Mouse (Mus musculus): ENCODE data around the gene Spaca3. TPM values are rescaled to one million over a fixed set of nuclear protein-coding genes. Genes with fewer than 3 reads are reported as not detected.

Gene Spaca3
- polyA plus RNA-seq, 1 experiment, result 0.36 TPM

DNA sequence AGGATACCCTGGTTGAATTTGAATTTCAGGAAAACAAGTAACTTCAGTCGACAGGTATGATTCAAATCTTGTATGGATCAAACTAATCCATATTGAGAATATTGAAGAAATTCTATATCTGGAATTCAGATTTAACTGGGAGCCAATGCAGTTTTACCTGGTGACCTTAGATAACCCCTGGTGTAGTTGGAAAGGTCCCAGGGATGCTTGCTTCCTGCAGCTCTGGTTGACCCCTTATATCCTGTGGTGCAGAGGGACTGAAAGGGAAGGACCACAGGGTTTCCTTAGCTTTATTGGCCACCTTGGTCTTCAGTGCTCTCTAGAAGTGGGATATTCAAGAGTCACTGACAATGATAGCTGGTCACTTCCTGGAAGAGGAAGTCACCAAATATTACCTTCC lies 9.9 kb downstream of the Spaca3 start:
- DNase-seq (ENCODE audit: low read depth), result no peak

DNA sequence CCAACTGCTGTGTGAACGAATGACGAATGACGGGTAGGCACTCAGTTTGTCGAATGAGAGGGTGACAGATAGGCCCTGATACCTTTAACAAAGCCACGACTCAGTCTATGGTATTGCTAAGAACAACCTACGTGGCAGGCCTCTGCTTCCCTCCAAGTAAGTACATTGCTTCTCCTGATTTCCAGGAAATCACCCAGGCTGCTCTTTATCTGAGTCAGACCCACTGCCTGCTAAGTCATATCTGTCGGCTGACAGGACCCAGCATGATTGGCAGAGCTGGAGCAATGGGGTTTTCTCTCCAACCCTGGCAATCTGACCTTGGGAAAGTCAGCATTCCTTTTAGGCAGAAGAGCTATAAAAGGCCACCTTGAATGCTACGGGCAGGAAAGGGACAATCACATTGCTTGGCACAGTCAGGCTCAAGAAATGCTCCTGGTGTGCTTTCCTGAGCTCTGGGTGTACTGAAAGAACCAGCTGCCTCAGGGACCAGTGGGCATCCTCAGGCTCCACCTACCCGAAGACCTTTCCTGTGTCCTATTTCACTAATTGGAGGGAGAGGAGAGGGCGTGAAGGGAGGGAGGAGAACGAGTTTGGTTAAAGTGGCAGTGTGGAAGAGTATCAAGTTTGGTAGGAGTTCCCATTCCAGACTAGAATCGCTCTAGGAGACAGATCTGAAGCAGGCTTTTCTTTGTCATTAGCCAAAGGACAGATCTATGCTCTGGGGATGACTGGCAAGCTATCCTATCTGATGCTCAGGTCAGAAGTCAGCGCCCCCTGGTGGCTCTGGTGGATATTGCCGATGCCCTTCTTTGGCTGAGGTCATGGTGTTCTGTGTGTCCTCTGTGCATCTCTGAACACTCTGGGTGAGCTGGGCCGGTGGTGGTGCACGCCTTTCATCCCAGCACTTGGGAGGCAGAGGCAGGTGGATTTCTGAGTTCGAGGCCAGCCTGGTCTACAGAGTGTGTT lies 14.6 kb downstream of the Spaca3 start:
- no peak for DNase-seq (ENCODE audit: low read depth)

DNA sequence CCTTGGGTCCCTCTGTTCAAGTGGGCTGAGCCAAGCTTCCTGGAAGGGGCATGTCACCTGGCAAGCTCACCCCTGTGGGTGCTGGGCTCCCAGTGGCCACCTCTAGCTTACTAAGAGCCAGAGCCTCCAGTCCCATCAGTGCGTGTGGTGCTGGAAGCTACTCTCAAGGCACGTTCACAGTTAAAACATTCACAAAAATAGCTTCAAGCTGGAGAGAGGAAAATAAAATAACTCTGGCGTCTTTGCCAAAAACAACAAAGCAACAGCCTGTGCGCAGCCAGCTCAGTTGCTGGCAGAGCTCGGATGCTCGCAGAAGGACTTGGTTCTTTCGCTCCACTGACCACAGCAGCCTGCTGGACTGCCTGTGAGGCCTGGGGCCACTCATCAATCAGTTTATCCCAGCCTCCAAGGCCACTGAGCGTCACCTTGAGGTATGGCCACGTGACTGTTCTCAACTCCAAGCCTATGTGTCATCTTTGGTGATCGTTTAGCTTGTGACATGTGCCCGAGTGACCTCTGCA lies 19.0 kb downstream of the Spaca3 start:
- no peak for DNase-seq (ENCODE audit: low read depth)

DNA sequence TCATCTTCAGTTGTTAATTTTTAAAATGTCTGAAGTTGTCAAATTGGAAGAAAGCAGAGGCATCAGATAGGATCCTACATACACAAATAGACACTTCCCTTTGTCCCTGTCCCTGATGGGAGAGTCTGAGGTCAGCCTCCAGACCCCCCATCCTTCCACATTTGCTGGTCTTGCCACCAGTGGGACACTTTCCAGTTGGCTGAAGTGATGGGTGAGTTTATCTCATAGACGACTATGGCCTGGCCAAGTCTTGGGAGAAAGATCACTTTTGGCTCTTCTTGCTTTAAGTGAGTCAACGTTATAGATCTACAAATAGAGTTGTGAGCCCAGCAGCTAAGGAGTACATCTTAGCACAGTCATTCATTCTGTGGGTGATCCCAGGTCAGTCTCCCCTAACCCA lies 19.9 kb downstream of the Spaca3 start:
- no peak for DNase-seq (ENCODE audit: low read depth)

DNA sequence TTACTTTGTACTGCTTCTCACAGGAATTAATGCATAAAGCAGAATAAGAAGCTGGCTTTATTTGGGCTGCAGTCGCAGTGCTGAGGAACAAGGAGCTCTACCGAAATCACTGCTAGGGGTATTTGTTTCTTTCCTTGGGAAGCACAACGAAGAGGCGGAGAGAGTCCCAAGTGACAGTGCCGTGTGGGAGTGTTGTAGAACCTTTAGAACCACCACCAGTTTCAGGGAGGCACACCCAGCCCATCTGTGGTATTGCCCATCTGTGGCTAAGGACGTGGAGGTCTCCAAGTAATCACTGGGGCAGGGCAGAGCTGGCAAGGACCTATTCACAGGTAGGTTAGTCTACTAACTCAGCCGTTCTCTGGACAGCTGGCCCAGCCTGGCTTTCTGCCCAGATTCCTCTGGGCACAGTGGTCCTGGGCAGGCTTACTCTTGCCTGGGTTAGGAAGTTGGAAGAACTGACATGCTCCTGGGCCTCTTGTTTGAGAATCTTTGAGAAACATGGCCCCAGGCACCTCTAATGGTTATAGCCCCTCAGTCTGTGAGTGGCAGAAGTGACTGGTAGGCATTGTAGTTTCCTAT lies 24.2 kb downstream of the Spaca3 start:
- DNase-seq (ENCODE audit: low read depth), result no peak

DNA sequence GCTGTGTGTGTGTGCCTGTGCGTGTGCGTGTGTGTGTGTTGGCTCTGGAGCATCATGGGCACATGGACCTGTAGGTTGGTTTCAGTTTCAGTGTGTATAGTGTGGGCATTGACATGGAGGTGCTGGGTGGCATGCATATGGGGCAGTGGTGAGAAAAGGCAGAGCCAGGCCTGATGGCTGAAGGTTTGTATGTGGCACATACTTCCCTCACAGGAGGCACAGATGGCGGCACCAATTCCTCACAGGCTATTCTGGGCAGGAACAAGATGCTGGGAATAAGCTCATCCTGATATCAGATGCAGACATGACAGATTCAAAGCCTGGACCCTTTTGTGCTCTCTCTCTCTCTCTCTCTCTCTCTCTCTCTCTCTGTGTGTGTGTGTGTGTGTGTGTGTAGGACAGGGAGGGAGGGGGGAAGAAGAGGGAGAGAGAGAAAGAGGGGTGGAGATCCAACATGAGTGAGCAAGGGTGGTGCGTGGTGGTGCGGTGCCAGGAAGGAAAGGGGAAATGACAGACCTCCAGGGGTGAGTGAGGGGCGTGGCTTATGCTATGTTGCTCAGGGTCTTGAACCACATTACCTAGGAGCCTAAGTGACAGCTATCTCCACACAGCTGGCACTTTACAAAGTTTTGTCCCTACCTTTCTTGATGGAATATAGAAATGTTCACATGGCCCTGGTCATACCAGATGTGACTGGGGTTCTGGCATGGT lies 26.5 kb downstream of the Spaca3 start:
- DNase-seq (ENCODE audit: low read depth), result no peak

DNA sequence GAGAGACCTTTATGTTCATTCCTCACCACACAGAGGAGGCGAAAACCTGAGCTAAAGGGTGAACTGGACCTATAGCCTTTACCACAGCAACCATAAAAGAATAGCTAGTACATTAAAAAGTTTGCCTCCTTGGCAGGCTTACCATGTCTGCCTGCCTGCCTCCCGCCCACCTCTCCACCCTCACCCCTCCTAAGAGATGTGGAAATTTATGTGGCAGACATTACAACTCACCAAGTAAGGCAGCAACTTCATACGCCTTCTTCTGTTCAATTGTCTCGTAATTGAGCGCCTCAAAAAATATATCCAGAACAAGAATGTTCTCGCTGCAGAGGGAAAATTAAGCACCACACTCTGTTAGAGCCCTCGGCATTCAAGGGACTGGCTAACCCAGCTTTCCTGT lies 28.2 kb downstream of the Spaca3 start:
- no peak for DNase-seq (ENCODE audit: low read depth)

DNA sequence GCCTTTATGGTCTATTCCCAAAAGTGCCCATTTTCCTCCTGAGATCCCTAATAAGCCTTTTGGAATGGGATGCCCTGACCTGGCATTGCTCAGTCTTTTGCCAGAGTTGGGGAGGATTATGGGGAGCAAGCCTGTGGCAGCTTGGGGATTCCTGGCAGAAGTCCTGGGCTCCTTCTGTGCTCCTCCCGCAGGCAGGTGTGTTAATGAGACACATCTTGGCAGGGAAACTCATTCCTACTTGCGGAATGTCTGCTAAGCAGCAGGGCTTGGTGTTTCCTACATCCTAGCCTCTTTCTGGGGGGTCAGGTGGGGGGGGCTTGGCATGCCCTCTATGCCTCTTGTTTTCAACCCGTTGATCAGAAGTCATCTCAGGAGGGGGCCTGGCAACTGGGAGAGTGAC lies 28.9 kb downstream of the Spaca3 start:
- no peak for DNase-seq (ENCODE audit: low read depth)

DNA sequence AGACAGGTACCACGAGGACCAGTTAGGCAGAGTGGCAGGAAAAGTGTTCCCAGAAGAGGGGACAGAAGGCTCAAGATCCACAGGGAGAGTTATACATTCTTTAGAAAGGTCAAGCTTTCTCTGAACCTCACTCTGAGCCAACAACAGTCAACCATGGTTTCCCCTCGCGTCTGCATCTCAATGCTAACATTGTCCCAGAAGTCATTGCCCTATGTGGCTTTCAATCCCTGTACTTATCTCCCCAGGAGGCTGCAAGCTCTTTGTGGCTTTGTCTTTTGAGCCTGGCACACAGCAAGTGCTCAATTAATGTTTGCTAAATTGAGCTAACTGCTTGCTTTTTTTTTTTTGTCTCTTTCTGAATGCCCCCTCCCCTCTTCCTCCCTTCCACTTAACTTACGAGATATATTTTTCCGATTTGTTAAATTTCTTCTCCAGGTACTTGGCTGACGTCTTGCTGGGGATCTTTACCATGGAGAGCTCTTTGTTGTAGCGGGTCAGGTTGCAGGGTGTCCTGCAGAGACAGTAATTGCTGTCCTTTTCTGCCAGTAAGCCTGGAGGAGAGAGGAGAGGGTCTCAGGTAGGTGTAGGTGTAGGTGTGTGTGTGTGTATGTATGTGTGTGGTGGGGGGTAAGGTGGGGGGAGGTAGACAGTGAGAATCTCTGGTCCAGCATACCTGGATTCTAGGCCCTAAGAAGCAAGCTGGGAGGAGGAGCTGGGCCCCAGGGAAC lies 31.3 kb downstream of the Spaca3 start:
- DNase-seq (ENCODE audit: low read depth), result no peak

DNA sequence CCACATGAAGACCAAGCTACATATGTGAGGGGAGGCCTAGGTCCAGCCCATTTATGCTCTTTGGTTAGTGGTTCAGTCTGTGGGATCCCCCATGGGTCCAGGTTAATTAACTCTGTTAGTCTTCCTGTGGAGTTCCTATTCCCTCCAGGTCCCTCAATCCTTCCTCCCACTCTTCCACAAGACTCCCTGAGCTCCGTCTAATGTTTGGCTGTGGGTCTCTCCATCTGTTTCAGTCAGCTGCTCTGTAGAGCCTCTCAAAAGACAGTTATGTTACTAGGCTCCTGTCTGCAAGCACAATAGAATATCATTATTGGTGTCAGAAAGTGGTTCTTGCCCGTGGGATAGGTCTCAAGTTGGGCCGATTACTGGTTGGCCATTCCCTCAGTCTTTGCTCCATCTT lies 37.7 kb downstream of the Spaca3 start:
- no peak for DNase-seq (ENCODE audit: low read depth)

DNA sequence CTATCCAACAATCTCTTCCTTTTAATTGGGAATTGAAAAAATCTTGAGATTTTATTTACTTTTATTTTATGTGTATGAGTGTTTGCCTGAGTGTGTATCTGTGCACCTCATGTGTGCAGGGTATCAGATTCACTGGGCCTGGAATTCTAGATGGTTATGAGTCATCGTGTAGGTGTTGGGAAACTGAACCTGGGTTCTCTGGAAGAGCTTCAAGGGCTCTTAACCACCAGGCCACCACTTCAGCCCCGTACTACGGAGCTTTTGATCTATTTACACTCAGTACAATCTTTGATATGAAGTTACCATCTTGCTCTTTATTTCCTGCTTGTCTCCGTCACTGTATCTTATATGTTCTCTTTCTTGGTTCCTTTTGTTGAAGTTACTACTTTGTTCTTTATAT lies 42.4 kb downstream of the Spaca3 start:
- DNase-seq (ENCODE audit: low read depth), result no peak

DNA sequence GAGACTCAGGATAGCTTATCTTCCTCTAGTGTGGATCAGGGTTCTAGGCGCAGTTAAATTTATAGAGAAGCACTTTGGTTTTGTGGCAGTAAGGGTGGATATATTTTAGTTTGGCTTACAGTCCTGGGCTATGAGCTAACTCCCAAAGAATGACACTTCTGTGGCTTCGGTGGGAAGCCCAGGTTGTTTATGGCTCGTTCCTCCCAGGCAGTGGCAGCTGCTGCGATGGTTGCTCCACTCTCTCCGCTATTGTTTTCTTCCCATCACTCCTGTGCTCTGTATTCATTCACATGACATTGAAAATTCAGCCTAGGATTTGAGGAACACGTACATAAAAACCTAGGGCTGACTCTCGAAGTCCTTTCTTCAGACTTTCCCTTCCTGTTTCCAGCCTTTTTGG lies 44.5 kb downstream of the Spaca3 start:
- no peak for DNase-seq (ENCODE audit: low read depth)

DNA sequence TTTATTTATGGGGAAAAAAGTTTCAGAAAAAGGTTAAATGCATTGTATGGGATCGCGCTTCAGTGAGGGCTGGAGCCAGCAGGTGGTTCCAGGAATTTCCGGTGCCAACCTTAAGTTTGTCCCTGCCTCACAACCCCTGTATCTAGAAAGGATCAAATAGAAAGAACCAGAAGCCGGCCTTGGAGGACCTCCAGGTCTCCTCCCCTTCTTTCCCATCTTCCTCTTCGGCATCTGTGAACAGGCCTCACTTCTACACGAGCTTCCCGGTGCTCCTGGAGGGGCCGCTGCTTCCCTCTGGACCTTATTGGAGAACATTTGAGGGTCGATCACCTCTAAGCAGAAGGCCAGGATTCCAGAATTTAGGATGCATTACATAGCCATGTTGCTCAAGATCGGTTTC lies 45.3 kb downstream of the Spaca3 start:
- DNase-seq (ENCODE audit: low read depth), result no peak

DNA sequence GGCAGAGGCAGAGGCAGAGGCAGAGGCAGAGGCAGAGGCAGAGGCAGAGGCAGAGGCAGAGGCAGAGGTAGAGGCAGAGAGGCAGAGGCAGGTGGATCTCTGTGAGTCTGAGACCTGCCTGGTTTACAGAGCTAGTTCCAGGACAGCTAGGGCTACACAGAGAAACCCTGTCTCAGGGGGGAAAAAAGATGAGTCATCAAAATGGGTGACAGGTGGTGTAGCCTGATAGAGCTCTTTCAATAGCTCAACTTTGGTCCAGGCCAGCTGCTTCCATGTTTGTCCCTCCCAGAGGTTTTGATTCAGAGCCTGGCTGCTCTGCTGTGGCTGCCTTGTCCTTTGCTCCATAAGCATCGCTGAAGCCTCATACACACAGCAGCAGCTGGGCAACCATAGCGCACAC lies 46.4 kb downstream of the Spaca3 start:
- no peak for DNase-seq (ENCODE audit: low read depth)

DNA sequence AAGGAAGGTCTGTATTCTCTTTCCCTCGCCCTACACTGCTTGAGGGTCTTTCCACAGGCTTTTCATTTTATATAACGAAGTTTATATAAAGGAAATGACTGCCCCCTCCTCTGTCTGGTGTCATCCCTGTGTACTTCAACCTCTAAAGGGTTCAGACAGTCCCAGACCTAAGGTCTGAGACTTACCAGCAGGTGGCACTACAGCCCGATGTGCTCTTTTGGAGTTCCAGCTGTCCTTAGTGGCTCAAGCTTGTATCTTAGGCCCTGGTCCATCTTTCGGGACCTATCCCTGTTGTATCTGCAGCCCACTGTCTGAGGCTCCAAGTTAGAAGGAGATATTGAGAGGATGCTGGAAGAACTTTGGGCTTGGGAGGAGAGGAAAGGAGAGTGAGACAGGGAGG lies 48.3 kb downstream of the Spaca3 start:
- DNase-seq (ENCODE audit: low read depth), result no peak

DNA sequence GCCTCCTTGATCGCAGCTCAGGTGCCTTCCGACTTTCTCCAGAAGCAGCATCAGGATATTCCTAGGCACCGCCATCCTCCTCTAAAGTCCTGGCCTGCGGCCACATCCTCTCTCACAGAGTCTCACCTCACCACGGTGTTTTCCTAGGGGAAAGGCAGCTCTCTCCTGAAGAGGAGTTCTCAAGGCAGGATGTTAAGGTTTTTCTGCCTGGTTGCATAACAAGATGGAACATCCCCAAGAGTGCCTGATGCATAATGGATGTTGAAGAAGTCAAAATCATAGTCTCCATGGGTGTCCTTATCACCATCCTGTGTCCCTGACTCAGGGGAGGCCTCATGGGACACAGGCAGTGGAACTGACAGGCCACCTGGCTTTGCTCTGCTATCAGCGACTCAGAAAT lies 49.7 kb downstream of the Spaca3 start:
- no peak for DNase-seq (ENCODE audit: low read depth)

DNA sequence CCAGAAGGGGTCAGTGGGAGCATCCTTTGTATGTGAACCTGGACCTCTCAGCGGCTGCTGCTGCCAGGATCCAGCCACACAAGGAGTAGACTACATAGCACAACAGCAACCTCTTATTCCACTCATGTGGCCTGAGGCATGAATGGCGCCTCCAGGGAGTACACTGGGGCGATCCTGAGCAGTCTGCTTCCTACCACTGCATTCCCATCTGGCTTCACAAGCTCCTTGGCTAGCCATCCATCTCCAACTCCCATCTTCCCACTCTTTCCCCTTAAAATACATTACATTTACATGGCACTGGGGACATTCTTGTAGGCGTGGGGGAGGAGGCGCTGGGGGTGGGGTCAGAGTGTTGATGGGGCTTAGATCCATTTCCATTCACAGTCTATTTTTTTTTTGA lies 54.6 kb downstream of the Spaca3 start:
- DNase-seq (ENCODE audit: low read depth), result no peak

DNA sequence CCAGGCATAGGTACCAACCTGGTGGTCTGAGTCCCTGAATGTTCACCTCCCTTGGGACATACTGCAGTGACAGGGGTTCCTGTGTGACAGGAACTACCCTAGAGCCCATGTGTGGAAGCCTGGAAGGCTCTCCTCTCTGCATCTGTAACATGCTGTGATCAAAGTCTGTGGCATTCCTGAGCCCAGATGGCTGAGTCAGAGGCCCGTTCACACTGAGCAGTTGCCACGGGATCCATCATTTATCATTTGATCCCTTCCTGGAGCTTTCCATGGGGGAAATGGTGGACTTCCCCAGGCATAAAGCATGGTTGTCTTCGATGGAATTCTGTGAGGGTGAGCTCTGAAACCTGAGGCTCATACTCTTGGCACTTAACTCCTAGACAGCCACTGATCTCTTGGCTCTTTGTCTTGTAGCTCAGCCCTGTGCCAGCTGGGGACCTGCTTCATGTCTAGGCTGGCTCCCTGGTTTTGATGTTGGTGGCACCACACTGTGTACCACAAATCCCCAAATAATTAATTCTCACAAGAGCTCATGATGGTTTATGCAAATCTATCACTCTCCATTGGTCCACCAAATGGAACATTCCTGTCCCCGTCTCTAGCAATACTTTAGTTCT lies 55.4 kb downstream of the Spaca3 start:
- no peak for DNase-seq (ENCODE audit: low read depth)

All from gonadal fat pad, adult 2 months (tissue).